Mouse (Mus musculus): ENCODE measurements at regions not wholly inside any gene's neighbourhood (a gene's known extent, or its start where the extent isn't known, plus 50 kb on each side); places are given as distances from the start of the nearest gene placed in this dataset.

DNA sequence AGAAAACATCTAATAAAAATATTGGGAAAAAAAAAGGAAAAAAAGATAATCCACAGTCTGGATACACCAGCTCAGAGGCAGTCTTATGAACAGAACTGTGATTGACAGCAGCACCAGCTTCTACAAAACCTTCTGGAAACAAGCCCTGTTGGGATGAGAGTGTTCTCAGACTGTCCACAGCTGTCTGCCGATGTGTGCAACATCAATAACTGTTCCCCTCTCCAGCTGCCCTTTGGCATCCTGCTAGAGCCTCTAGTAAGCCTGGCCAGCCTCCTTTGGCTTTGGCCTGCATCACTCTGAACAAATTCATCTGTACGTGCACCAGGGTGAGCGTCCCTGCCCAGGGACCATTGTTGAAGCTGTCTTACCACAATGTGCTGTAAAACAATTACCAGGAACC, 137.0 kb upstream of the Irs2 start:
- no peak for DNase-seq (ENCODE audit: low spot score)

- no peak for DNase-seq (ENCODE audit: low spot score)
Measured at GRCm38 (mm10) chr8:11140566-11140965, 132.3 kb upstream of the Irs2 start.

- no peak for DNase-seq (ENCODE audit: low spot score)
Measured at GRCm38 (mm10) chr8:11139294-11139693, 131.0 kb upstream of the Irs2 start.

GRCm38 (mm10) chr8:11138302-11139020, 130.2 kb upstream of the Irs2 start:
- DNase-seq (ENCODE audit: low spot score) = no peak

DNA sequence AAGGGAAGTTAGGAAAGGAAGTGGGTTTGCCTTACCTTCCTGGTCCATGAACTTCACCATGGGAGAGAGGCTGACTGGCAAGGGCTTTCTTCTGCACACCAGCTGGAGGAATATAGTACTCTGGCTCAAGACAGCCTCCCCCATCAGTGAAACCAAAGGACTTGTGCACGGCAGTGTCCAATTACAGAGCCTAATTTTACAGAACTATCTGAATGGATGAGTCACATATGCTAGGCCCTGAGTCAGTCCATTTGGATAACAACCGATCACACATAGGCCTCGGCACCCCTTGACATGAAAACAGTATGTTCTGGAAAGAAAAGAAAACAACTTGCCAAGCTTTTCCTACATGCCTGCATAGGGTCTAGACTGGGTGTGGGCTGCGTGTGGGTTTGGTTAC, 128.3 kb upstream of the Irs2 start:
- no peak for DNase-seq (ENCODE audit: low spot score)

DNA sequence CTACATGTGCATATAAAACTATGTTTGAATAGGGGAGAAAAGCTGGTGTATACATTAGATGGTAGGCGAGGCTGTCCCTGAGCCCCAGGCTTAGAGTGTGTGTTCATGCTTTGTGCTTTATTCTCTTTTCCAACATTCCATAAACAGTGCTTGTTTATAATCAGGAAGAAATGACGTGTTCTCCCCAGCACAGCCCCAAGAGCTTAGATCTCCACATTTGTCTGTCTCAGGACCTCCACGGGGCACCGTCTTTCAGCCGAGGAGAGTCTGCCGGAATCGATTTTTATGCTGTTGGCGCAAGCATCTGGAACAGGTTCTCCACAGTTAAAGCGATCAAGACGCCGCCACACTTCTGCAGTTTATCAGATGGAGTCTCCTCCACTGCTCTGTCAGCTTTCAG, 126.9 kb upstream of the Irs2 start:
- DNase-seq (ENCODE audit: low spot score) = no peak

- DNase-seq (ENCODE audit: low spot score) = no peak
Measured at GRCm38 (mm10) chr8:11134562-11134961, 126.3 kb upstream of the Irs2 start.

GRCm38 (mm10) chr8:11119030-11119634, 110.9 kb upstream of the Irs2 start:
- no peak for DNase-seq (ENCODE audit: low spot score)

DNA sequence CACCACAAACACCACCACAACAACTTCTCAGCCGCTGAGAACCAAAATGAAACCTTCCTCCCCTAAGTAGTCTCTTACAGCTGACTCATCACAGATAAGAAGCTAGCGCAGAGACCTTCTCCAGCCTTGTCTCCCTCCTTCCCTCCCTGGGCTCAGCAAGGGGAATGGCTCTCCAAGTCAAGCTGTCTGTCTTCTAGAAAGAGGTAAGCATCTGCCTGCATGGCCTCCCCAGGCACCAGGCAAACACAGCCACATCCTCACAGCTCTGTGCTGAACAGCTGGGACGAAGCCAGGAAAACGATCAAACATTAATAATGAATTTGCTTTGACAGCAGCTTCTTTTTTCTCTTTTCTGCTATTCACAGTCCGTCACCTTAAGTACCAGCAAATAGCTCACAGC, 108.3 kb upstream of the Irs2 start:
- no peak for DNase-seq (ENCODE audit: low spot score)

DNA sequence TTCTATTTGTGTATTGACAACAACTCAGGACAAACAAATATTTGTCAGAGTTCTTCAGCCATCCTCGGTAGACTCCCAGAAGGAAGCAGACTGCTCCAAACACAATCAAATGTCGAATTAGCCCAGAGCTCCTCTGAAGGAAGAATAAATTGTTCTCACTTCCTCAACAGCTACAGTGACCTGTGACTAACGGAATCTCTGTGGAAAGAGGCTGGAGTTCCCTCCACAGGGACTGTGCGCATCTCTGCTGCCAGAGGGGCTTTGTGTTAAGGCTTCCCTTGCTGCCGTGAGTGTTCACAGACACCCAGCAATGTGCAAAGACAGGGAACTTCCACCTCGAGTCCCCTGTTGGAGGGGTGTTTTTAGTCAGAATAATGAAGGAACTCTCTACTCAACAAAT, 107.0 kb upstream of the Irs2 start:
- DNase-seq (ENCODE audit: low spot score) = no peak

GRCm38 (mm10) chr8:11114531-11114930, 106.3 kb upstream of the Irs2 start:
- no peak for DNase-seq (ENCODE audit: low spot score)

- peak; percentile 10 for DNase-seq (ENCODE audit: low spot score)
Measured at GRCm38 (mm10) chr8:11112908-11113532, 104.8 kb upstream of the Irs2 start.

DNA sequence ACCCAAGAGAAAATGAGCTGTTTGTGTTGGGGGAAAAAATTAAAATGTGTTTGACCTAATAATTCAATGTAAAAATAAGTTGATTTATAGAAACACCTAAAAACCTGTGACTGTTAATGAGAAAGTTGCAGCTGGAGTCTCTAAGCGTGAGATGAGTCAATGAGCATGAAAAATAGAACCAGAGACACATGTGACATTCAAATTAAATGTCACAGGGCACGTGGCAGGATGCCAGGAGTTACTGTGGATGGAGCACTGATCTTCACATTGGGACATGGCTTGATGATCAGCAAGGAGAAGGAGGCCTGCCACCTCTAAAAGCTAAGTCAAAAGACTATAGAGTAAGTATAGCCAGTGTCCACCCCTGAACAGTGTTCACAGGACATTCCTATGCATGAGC, 103.7 kb upstream of the Irs2 start:
- DNase-seq (ENCODE audit: low spot score) = no peak

DNA sequence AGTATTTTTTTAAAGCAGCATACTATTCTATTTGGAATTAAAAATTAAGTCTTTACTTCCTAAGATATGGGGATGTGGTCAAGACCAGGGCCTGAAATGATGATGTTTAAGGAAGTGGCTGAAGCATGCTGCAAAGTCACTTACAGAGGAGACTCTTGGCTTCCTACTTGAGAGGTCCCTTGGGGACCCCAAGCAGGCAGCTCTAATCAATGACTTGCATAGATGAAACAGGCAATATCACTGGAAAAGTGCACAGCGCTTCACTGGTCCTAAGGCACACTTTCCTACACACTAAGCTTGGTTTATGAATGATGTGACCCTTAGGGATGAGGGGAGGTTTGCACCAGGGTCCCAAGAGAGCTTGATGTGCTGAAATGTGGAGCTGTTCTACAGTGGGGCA, 99.2 kb upstream of the Irs2 start:
- DNase-seq (ENCODE audit: low spot score) = no peak

DNA sequence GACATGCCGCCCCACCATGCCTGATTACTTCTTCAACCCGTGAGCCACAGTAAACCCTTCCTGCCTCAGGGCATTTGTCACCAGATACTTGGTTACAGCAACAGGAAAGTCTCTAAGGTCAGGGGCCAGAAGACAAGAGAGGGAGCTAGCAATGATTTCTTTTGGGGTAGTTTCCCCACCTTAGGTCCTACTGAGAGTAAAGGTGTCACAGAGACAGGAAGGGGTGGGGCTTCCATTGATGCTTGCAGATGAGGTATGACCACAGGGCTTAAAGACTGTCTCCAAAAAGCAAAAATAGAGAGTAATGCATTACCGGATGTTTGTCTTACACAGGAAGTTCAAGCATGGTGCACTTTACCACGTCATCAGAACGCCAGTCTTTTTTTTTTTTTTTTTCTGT, 98.8 kb upstream of the Irs2 start:
- DNase-seq (ENCODE audit: low spot score) = peak; percentile 48

DNA sequence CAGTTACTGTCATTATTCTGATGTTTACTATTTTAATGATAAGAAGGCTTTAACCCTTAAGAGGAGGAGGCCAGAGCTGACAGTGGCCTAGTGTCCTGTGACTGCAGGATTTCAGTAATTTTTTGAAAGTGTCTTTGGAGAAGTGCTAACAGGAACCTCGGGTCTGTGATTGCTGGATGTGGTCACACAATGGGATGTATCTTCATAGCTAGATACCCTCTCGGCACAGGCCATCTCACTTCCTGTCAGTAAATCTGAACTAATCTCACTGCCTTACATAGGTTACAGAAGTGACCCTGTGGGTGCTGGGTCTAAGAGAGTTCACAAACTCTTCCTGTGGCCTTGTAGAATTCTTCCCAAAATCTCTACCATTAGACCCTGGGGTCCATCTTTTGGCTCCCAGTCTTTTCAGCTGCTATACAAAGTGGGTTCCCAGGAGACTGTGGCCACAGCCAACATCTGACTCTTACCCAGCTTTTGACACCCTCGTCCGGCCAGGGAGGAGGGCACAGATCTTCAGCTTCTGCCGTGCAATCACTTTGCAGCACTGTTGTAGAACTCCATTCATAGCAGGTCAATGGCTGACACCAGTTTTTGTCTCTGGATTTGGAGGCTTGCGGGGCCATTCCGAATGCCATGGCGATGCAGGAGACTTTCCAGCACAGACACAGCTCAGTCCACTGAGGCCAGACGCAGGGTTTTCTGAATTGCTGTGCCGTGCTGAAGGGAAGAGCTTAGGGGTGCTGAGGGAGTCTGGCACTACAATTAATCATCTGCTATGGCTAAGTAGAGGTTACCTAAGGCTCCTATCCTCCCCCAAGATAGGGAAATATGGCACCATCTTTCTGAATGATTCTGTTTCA, 95.7 kb upstream of the Irs2 start:
- no peak for DNase-seq (ENCODE audit: low spot score)

DNA sequence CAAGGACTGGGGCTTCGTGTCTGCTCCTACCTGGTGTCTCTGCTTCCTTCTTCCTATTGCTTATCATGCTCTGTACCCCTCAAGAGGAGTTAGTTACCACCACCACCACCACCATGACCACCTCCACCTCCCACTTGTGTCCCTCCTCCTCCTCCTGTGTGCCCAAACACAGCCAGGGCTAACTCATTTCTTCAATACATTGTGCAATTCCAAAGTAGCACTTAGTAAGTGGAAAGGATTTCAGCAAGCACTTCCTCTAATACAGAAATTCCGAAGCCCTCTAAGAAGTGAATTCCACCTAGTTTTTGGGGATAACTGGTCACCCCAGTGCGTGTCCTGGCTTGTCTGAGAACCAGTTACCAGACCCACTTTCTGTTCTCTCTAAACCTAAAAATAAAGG, 92.1 kb upstream of the Irs2 start:
- DNase-seq (ENCODE audit: low spot score) = no peak

DNA sequence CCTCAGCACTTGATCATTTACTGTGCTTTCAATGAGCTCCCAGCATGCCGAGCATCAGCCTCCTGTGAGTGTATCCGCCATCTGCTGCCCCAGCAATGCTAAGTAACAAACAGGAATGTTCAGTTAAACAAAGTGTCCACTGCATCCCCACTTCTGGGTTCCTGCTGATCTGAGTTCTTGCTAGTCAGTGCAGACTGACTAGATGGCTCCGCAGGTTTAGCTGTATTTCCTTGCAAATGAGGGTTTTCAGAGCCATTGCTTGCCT, 91.3 kb upstream of the Irs2 start:
- DNase-seq (ENCODE audit: low spot score) = no peak

DNA sequence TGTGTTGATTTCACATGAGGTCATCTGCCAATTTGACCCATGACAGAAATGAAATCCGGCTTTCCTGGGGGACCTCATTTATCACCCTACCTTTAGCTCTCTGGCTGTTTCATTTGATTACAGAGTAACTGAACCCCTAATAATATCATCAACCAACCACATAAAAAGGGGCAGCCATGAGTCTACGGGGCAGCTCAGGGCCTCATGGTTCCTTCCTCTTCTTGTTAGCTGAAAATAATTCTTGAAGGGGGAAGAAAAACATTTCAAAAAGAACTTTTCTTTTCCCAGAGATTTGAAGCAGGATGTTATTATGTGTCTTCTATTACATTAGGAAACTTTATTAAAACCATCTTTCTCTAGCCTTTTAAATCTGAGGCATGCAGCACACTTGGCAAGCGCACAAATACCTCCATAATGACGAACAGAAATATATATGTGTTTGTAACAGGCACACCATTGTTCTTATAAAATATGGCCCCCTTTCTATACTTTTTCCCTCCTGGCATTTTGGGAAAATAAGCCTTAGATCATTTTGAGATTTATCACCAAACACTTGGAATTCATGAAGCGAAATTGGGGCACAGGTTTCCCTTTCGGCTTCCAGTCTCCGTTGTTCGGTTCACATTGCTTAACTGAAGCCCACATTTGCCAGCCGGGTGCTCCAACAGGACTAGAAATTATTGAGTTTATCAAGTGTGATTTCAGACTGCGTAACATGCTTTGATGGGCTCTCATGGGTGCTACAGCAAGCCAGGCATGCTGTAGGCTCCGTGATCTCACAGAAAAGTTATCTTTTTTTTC, 90.7 kb upstream of the Irs2 start:
- no peak for DNase-seq (ENCODE audit: low spot score)

GRCm38 (mm10) chr8:11098228-11098778, 90.0 kb upstream of the Irs2 start:
- DNase-seq (ENCODE audit: low spot score) = peak; percentile 36

DNA sequence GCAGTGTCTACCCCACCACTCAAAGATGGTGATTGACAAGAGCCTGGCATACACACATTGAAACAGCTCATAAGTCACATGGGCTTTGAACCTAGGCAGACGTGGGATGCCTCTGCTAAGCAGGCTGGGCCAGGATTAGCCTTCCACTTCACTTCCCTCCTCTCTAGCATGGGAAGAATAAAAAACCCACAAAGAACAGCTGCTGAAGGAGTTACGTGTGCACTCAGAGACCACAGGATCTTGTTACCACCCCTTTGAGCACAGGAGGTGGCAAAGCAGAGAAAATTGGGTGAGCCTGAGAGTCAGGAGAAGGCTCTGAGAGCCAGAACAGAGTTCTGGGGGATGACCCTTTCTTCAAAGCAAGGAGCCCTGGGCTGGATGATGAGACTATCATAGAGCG, 89.6 kb upstream of the Irs2 start:
- DNase-seq (ENCODE audit: low spot score) = no peak

DNA sequence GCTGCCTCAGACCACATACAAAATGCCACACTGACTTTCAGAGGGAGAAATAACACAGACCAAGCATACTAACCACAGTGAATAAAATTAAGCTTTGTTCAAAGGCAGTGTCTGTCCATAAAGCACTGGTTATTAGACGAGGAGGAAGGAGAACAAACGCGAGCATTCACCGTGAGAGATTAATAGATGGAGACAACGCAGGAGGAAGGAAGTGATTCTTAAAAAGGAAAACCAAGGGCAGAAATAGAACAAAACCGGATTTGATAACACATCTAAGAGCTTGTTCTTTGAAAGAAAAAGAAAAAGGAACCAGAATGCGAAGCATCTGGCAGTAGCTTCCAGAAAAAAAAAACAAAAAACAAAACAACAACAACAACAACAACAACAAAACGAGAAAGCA, 86.3 kb upstream of the Irs2 start:
- DNase-seq (ENCODE audit: low spot score) = no peak

Data from T-cell, adult 2 months (primary cell).